Mouse (Mus musculus): ENCODE measurements around the gene Fmn2. TPM values are rescaled to one million over a fixed set of nuclear protein-coding genes. Genes with fewer than 3 reads are reported as not detected.

The Fmn2 gene
- total and polyA plus RNA-seq, 2 experiments from 2014 or later: 8.2 to 19.9 TPM

DNA sequence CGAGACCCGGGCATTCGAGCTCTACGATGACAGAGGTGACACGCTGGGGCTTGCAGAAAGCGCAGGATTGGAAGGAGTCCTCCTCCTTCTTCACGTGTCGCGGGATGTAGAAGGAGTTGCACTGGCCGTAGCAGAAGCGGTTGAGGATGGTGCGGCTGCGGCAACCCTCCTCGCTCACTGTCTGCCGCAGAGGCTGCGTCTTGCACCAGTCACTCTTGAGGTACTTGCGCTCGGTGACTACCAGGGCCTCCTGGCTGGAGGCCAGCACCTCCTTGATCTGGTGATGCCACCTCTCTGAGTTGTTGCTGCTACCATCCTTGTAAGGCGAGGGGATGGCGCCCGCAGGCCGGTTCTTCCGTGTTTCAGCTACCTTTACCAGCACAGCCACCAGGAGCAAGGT, 335.2 kb downstream of the Fmn2 start:
- no peak for TF ChIP-seq CTCF (IDR thresholded peaks at IDR 0.05)
- no peaks in the 10 kb centered on the region for H3K9me3 ChIP-seq (ENCODE audit: low read length)
- no peaks in the 10 kb centered on the region for H3K36me3 ChIP-seq (ENCODE audit: insufficient read depth, low read length)
- ATAC-seq (ENCODE audit: low FRiP score) (no peak), DNase-seq (ENCODE audit: low spot score) (no peak)
- H3K27me3 ChIP-seq (ENCODE audit: insufficient read depth, low read length): no peaks in the 10 kb centered on the region
- no peak overlapping the region for H3K4me2 ChIP-seq (ENCODE audit: low read depth, low read length, poor library complexity, severe bottlenecking)
- no peak overlapping the region for H3K4me3 ChIP-seq (ENCODE audit: low read depth, low read length)
- H3K9ac ChIP-seq (replicated peaks; ENCODE audit: low read length, poor library complexity, severe bottlenecking): no peak overlapping the region
- H3K27ac ChIP-seq (ENCODE audit: low read depth, low read length): no peak overlapping the region
- no peaks in the 10 kb centered on the region for H3K4me1 ChIP-seq (ENCODE audit: insufficient read depth, low read length)
- WGBS: 96% methylated on average over 23 of the region's 23 CpGs

DNA sequence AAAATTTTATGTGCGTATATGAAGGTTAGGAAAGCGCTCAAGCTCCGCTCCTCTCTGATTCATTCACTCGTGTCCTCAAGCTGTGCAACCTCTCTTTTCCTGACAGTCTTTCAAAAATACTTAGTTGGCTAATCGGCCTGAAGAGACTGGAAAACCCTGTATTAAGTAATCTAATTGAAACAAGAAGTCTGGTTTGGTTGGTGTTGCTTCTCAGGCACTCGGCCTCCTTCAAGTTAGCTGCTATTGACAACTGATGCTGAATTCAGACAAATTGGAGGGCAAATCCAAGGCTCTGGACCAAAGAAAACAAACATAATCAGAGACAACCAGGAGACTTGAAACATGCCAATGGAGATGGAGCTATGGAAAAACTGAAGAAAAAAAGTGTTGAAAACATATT, 343.2 kb downstream of the Fmn2 start:
- H3K27me3 ChIP-seq (ENCODE audit: insufficient read depth, low read length): no peaks in the 10 kb centered on the region
- ATAC-seq (ENCODE audit: low FRiP score) (no peak), DNase-seq (ENCODE audit: low spot score) (no peak)
- no peak overlapping the region for H3K4me3 ChIP-seq (ENCODE audit: low read depth, low read length)
- no peak overlapping the region for H3K27ac ChIP-seq (ENCODE audit: low read depth, low read length)
- TF ChIP-seq CTCF (IDR thresholded peaks at IDR 0.05): no peak
- no peak overlapping the region for H3K4me2 ChIP-seq (ENCODE audit: low read depth, low read length, poor library complexity, severe bottlenecking)
- H3K9me3 ChIP-seq (ENCODE audit: low read length): no peaks in the 10 kb centered on the region
- H3K4me1 ChIP-seq (ENCODE audit: insufficient read depth, low read length): no peaks in the 10 kb centered on the region
- H3K9ac ChIP-seq (replicated peaks; ENCODE audit: low read length, poor library complexity, severe bottlenecking): no peak overlapping the region
- no peaks in the 10 kb centered on the region for H3K36me3 ChIP-seq (ENCODE audit: insufficient read depth, low read length)
- WGBS: 81% methylated on average over 6 of the region's 6 CpGs

GRCm38 (mm10) chr1:174856188-174856587, 354.6 kb downstream of the Fmn2 start:
- Histone ChIP-seq H3K27me3 (ENCODE audit: insufficient read depth, low read length) (no peaks in the 10 kb centered on the region), H3K27ac (ENCODE audit: low read depth, low read length) (no peak overlapping the region), H3K9me3 (ENCODE audit: low read length) (no peaks in the 10 kb centered on the region), H3K4me2 (ENCODE audit: low read depth, low read length, poor library complexity, severe bottlenecking) (no peak overlapping the region), H3K4me1 (ENCODE audit: insufficient read depth, low read length) (no peaks in the 10 kb centered on the region), H3K4me3 (ENCODE audit: low read depth, low read length) (no peak overlapping the region), H3K36me3 (ENCODE audit: insufficient read depth, low read length) (no peaks in the 10 kb centered on the region), H3K9ac (replicated peaks; ENCODE audit: low read length, poor library complexity, severe bottlenecking) (no peak overlapping the region)
- 75% methylated on average over 2 of the region's 2 CpGs for WGBS
- DNase-seq (ENCODE audit: low spot score): no peak
- no peak for TF ChIP-seq CTCF (IDR thresholded peaks at IDR 0.05)
- no peak for ATAC-seq (ENCODE audit: low FRiP score)

GRCm38 (mm10) chr1:174860407-174861118, 358.9 kb downstream of the Fmn2 start:
- Histone ChIP-seq H3K9me3 (ENCODE audit: low read length) (no peaks in the 10 kb centered on the region), H3K4me2 (ENCODE audit: low read depth, low read length, poor library complexity, severe bottlenecking) (no peak overlapping the region), H3K36me3 (ENCODE audit: insufficient read depth, low read length) (no peaks in the 10 kb centered on the region), H3K9ac (replicated peaks; ENCODE audit: low read length, poor library complexity, severe bottlenecking) (no peak overlapping the region), H3K4me1 (ENCODE audit: insufficient read depth, low read length) (no peaks in the 10 kb centered on the region), H3K4me3 (ENCODE audit: low read depth, low read length) (no peak overlapping the region), H3K27me3 (ENCODE audit: insufficient read depth, low read length) (no peaks in the 10 kb centered on the region), H3K27ac (ENCODE audit: low read depth, low read length) (no peak overlapping the region)
- DNase-seq (ENCODE audit: low spot score): peak; percentile 17
- TF ChIP-seq CTCF (IDR thresholded peaks at IDR 0.05): no peak
- ATAC-seq (ENCODE audit: low FRiP score): no peak
- 60% methylated on average over 10 of the region's 10 CpGs for WGBS

Other genes starting within 250 kb of the Fmn2 start
- not detected in 2 replicates for gene Olfr419, start 249.8 kb upstream of the Fmn2 start, total RNA-seq (2014; rRNA removed)
- gene Olfr419, start 249.8 kb upstream of the Fmn2 start, polyA plus RNA-seq (2015; fragmentation: Nextera tagmentation; extraction: Ambion mirVana): not detected in 2 replicates
- not detected in 2 replicates for gene Mptx1, start 171.3 kb upstream of the Fmn2 start, total RNA-seq (2014; rRNA removed)
- gene Mptx1, start 171.3 kb upstream of the Fmn2 start, polyA plus RNA-seq (2015; fragmentation: Nextera tagmentation; extraction: Ambion mirVana): not detected in 2 replicates
- not detected in 2 replicates for gene Olfr417, start 136.7 kb upstream of the Fmn2 start, total RNA-seq (2014; rRNA removed)
- gene Olfr417, start 136.7 kb upstream of the Fmn2 start, polyA plus RNA-seq (2015; fragmentation: Nextera tagmentation; extraction: Ambion mirVana): not detected in 2 replicates
- not detected in 2 replicates for gene Olfr248, start 110.8 kb upstream of the Fmn2 start, total RNA-seq (2014; rRNA removed)
- gene Olfr248, start 110.8 kb upstream of the Fmn2 start, polyA plus RNA-seq (2015; fragmentation: Nextera tagmentation; extraction: Ambion mirVana): not detected in 2 replicates
- gene Olfr414, start 77.8 kb upstream of the Fmn2 start, total RNA-seq (2014; rRNA removed): not detected in 2 replicates
- gene Olfr414, start 77.8 kb upstream of the Fmn2 start, polyA plus RNA-seq (2015; fragmentation: Nextera tagmentation; extraction: Ambion mirVana): not detected in 2 replicates
- gene Olfr220, start 59.7 kb upstream of the Fmn2 start, total RNA-seq (2014; rRNA removed): not detected in 2 replicates
- gene Olfr220, start 59.7 kb upstream of the Fmn2 start, polyA plus RNA-seq (2015; fragmentation: Nextera tagmentation; extraction: Ambion mirVana): not detected in 2 replicates